Mouse (Mus musculus): Measurements from ENCODE around the gene Arnt2.
A peak's percentile ranks its signal among the peaks of the same experiment; 100 is the strongest.

The Arnt2 gene

DNA sequence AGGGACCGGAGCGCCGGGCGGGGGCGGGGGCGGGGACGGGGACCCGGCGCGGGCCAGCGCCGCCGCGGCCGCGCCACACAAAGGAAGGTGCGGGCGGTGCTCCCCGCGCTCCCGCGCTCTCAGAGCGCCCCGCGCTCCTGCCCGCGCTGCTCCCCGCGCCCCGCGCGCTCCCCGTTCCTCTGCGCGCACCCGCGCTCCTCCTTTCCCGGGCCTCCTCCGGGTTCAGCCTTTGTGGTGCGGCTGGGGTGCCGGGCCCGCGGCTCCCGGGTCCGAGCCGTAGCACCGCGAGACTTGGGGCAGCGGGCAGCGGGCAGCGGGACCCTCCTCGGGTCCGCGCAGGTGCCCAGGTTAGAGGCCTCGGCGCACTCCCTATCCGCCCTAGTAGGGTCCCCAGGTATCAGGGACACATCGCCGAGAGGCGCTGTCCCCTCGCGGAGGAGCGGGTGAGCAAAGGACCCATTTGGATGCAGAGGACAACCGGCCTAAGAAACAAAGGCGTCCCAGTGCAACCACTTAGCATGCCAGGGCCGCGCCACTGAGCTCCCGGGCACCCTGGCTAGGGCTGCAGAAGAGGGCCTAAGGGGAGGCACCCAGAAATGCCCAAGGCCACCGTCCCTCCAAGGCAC is at the start of gene Arnt2:
Gene Arnt2, minus strand, starts transcription at position 281 of the 626 bp plus-strand sequence.
- DNase-seq: peak; percentile 28 to 58

- DNase-seq: no peak
These were observed 41.7 kb upstream of the Arnt2 start for GRCm38 (mm10) chr7:84451681-84452080.

DNA sequence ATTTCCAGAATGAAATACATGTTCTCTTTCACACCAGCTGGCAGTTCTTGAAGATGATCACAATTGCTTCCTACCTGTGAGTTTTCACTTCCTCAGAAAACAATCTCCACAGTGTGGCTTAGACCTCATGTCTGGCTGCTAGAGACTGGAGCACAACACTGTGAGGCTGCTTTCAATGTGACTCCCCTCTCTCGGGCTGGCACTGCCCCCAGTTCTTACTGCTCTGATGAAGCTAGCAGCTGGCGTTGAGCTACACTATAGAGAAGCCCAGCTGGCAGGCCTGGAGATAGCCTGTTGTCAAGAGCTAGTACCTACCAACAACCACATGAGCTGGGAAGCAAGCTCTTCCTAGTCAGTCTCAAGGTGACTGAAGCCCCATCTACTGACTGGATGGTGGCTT is 39.1 kb upstream of the Arnt2 start:
- no peak for DNase-seq

GRCm38 (mm10) chr7:84448512-84448911 is 38.5 kb upstream of the Arnt2 start:
- DNase-seq: no peak

DNA sequence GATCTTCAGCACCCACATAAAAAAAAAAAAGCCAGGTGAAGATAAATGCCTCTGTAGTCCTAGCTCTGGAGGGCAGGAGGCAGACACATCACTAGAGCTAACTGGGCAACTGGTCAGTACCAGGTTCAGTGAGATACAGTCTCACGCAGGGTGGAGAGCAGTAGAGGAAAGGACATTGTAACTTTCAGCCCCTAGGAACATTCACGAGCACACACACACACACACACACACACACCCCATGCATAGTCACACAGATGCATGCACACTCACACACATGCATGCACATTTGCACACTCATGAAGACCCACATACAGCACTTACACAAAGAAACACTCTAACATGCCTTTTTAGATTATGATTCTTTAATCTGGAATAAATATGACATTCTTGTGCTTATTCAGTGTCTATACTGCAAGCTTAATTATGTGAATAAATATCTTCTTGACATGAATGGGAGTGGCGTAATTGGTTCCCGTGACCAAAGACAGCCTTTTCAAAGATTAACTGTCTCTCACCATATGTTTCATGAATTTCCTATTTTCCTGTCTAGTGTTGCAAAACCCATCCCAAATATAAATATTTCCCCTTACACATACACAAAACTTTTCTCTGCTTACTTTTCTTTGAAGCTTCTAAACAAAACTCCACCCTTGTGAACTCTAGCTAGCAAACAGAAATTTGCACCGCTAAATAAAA is 37.9 kb upstream of the Arnt2 start:
- no peak for DNase-seq

- peak; percentile 26 to 68 for DNase-seq
These were observed 37.1 kb upstream of the Arnt2 start for GRCm38 (mm10) chr7:84447060-84447459.

DNA sequence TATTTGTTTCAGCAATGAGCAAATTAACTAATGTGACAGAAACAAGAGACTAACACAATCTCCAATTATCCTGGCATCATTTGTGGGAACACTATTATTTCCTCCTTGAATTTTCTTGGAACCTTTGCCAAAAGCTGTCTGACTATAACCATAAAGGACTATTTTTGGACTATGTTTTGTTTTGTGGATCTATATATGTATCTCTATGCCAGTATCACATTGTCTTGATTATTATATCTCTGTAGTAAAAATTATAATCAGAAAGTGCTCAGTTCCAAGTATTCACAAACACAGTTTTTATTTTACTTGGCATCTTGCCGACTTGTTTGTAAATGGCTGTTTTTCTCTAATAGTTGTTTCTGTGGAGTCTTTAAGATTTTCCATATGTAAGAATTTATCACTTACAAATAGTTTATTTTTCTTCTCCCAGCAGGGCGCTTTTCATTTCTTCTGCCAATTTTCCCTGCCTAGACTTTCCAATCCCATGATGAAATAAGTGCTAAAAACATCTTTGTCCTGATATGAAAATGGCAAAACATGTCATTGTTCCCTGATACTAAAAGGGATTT is 32.5 kb upstream of the Arnt2 start:
- no peak for DNase-seq

- no peak for DNase-seq
These were observed 29.6 kb upstream of the Arnt2 start for GRCm38 (mm10) chr7:84439606-84440005.

DNA sequence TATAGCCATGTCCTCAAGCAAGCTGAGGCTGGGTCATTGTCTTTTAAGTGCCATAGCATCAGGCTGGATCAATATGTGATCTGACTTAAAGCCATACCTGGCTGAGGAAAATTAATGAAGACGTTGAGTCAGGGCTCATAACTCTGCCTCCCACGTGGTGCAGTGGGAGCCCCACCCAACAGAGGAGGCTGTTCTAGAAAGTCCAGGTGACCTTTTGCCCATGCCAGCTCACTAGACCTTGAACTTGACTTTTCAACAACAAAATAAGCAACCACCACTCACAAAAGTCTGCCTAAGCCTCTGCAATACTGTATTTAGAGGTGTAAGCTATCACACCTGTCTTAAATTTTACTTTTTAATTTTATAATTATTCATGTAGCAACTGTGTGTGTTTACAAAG is 24.9 kb upstream of the Arnt2 start:
- peak; percentile 40 to 57 for DNase-seq

GRCm38 (mm10) chr7:84432151-84432550 is 22.2 kb upstream of the Arnt2 start:
- no peak for DNase-seq

DNA sequence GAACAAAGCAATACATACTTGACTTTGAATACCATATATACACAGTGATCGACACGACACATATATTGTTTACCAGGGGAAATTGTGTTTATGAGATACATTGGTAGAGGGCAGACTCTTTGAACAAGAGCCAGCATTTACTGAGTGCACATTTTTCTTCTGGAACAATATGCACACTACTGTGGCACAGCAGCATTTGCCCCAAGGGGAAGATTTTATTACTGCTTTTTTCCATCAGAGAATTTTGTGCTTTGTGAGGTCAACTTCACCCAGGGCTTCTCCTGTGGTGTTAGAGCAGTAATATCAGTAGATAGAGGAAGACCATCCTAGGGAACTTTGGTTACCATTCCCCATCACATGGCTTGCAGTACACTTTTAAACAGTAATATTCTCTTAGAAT is 17.2 kb upstream of the Arnt2 start:
- no peak for DNase-seq

DNA sequence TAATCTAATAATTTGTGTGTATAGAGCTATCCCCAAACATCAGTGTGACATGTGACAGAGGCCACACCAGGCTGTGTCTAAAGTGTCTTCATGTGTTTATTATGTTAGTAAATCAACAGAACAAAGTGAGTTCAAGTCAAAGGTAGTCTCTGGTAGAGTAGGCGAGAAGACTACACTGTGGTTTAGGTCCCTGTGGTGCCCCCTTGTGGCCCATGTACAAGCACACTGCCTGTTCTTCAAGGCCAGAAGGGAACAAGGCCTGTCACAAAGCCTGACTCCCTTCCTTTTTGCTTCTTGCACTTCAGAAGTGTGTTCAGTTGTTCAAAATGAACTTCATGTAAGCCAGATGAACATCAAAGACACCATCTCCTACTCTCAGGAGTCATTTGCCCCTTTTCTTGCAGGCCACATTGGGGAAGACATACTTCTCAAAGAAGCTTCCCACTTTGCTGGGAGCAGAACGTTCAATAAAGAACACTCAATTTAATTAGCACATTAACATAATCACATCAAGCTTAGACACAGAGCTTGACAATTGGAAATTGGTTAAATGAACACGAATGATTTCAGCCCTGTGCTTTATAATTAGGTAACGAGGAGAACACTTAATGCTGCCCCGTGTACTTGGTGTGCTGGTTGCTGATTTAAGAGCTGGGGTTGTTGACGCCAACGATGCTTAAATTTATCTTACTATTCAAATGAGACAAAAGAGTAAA is 14.9 kb upstream of the Arnt2 start:
- peak; percentile 77 to 78 for DNase-seq

DNA sequence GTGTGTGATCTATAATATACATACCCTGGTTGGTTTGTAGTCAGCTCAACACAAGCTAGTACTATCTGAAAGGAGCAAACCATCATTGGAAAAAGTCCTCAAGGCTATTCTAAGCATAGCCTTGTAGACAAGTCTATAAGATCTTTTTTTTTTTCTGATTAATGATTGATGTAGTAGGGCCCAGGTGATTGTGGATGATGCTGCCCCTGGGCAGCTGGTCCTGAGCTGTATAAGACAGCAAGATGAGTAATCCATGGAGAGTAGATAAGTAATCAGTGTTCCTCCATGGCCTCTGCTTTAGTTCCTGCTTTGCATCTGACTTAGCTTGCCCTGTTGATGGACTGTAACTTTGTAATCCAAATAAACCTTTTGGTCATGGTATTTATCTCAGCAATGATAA is 11.8 kb upstream of the Arnt2 start:
- no peak for DNase-seq

DNA sequence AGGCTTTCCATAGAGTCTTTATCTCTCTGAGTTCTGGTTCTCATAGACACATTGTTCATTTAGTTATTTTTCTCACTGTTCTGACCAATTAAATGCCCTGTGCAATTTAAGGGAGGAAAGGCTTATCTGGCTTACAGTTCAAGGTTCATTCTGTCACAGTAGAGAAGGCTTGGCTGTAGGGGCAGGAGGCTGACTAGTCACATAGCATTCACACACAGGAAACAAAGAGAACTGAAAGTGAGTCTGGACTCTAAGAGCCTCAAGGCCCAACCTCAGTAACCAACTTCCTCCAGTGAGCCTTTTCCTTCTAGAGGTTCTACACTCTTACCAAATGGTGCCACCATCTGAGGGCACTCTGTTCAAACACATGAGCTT is 11.3 kb upstream of the Arnt2 start:
- DNase-seq: no peak

DNA sequence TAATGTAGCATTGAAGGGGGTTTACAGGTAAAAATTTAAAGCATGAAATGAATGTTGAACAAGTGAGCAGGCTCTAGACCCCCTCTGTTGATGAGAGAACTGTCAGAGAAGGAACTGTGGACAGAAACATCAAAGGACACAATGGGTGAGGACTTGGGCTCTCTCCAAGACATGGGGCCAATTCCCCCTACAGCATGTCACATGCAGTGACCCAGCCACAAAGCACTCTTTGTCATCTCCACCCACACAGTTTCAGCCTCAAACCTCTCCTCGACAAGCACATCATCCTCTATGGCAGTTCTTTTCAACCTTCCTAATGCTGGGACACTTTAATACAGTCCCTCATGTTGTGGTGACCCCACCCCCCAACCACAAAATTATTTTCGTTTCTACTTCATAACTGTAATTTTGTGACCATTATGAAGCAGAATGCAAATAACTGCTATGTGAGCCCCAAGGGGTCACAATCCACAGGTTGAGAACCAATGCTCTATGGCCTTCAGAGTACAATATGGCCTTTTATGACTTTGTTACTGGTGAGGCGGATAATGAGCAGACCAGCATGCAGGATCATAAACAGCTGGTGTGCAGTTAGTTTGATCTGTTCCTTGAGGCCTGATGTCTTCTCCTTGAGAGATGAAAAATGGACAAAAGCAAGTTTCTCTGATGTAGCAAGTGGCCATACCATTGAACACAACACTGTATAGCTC is 10.8 kb upstream of the Arnt2 start:
- DNase-seq: no peak

DNA sequence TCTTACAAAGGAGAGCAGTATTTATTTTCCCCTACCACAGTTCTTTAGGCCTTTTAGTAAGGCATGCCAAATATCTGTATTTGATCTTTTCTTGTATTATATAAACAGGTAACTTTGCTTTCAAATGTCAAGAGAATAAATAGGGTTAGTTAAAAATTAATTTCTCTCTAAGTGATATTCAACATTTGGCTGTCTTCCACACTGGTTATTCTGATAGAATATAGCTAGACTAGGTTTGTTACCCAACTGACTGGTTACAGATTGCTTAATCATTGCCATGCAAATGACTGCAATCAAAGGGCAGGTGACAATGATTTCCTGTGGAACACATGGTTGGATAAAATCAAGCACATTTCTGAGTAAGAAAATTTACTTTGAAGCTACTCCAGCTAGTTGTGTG is 7.5 kb upstream of the Arnt2 start:
- peak in 1 of 2 experiments; percentile 28 for DNase-seq

DNA sequence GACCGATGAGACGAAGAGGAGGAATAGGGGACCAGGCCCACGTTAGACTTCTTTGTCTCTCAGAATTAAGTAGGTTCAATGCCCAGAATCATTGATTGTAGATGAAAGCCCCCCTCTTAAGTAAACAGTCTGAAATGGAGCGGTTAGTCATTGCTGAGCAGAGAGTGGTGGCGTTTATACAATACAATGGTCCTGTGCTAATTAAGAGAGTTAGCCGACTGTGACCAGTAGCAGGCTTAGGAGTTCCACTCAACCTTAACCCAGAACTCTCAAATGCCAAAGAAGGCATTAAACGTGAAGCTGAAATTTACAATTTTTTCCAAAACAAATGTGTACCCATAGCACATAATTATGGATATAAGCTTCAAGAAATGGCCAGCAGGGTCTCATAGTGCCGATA is 2.6 kb upstream of the Arnt2 start:
- DNase-seq: no peak

GRCm38 (mm10) chr7:84409241-84409895 is 608 bp downstream of the Arnt2 start:
- peak; percentile 36 to 63 for DNase-seq

GRCm38 (mm10) chr7:84408282-84408681 is 1.7 kb downstream of the Arnt2 start:
- DNase-seq: no peak

DNA sequence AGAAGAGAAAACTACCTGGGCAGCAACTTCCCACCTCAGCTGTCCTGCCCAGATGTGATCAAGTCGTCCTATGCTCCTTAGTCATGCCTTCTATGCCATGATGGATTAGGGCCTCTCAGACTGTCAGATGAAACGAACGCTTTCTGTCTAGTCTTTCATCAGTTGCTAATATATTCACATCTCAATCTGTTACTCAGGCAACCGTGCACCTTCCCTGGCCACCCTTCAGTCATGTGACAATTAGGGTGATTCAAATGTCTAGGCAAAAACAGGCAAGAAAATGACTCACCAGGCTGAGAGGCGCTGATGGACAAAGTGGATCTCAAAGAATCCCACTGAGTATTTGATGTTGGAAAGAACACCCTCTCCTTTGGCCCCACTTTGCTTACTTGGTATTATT is 6.6 kb downstream of the Arnt2 start:
- DNase-seq: no peak

DNA sequence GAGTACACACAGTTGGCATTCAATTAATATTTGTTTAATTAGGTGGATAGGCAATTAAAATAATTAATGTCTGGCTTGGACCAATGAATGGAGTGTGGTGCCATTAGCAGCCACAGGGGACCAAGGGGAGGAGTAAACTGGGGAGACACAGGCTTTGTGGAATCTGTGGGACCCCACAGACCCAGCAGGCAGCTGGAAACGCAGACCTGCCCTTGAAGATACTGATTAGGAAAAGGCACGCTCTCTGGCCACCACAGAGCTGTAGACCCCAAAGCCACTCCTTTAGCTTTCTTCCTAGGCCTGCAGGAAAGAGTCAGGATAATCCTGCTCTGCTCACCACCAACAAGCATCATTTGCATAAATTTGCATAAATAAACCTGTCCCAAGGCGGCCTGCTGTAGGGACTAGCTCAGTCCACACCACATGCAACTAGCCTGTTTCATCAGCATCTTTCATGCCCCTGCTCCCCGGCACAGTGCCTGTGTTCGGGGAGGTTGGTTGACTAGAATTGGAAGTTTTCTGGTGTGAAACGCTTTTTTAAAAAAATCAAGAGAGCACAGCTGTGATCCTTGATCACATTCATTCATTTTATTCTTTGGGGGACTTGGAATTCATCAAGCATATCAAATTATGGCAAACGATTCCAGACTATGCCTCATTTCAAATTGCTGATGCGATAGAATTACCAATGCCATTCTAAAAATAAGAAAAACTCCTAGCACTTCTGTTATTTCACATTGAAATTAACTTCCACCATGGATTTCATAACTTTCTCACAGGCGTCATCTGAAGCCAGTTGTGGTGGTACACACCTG is 8.1 kb downstream of the Arnt2 start:
- no peak for DNase-seq

DNA sequence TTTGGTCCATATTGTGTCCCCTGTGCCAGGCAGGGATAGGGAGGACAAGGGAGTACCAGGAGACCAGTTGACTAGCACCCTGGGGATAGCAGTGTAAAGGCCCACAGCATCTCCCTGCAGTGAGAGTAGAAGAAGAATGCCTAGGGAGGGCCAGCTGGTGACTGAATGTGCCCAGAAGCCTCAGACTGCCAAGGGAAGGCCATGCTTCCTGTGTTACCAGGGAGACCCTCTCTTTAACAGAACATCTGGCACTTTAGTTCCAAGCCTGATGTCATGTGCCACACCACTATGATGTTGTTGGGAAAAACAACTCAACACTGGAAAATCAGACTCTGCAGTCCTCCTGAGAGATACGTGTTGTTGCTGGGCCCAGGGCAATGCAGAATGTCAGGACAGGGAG is 12.7 kb downstream of the Arnt2 start:
- no peak for DNase-seq

Measured in kidney, postnatal 25 days (tissue).